Mouse (Mus musculus) thymus, postnatal 14 days (tissue): Measurements from ENCODE around the gene Lclat1.

Source experiments
- DNase-seq: peaks from one replicate; pipeline ENCODE4 v3.0.0; 2021

Gene Lclat1

DNA sequence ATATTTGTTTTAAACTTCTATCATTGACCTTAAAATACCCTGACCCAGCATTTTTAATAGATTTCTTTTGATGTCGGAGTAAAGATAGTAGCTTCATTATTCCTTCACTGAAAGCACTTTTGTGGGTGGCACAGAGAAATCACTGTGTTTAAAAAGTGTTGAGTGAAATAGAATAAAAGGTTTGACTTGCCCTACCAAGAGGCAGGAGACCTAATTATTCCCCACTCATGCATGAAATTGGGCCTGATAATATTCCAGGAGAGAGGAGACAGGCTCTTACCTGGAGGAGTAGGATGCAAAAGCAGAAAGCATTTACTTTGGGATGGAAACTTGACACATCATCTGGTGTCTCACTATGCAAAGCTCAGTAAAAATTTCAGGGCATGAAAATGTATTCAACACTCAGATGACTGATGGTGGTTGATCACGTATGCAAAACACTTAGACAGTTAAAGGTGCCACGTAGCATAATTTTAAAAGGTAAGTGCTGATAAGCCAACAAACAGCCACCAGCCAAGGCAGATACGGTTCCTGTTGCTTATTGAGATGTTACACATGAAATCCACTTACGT lies 103.3 kb downstream of the Lclat1 start:
- no peak for DNase-seq

DNA sequence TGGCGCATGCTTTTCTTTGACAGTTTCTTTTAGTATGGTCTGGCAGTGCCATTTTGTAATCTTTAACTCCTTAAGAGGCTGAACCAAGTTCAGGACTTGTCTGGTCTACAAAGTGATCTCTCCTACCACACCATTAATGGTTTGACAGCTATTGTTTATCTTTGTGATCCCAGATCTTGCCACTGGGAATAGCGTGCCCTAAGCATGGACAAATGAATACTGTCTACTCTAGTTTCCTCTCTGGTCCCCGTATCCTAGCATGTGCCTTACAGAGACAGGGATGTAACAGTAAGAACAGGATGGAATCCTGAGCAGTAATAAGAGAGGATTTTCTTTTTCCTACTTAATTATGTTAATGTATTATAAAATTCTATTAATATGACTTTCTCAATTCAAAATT lies 105.0 kb downstream of the Lclat1 start:
- DNase-seq = no peak

DNA sequence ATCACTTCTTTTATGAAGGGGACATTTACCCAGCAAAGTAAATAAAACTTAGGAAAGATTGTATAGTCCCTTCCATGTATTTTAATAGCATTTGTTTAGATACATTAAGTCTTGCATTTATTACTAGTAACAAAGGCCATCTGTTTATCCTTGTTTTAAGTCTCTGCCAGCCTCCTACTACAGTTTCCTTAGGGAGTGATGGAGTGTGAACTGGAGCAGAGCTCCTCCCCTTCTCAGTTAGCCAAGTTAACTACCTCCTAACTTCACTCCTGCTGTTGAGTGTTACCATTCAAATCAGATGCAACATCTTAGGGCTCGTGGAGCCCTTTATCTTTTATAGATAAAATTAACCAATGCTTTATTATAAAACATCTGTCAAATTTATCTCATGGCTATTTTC lies 105.4 kb downstream of the Lclat1 start:
- no peak for DNase-seq

DNA sequence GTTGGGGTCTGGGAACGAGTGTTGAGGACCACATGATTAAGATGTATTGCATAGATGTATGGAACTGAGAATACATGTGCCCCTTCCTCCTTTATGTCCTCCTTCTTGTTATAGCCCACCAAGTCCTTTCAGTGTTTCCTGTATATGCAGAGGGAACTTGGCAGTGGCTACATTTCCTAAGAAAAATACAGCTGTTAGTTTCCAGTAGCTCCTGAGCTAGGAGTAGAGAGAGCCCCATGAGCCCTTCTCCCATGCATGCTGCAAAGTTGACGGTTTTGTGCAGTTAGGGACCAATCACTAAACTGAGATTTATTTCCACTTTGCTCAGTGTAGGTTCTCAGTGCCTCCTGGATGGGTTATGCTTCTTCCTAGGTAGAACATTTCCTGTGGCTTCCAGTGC lies 105.9 kb downstream of the Lclat1 start:
- no peak for DNase-seq

DNA sequence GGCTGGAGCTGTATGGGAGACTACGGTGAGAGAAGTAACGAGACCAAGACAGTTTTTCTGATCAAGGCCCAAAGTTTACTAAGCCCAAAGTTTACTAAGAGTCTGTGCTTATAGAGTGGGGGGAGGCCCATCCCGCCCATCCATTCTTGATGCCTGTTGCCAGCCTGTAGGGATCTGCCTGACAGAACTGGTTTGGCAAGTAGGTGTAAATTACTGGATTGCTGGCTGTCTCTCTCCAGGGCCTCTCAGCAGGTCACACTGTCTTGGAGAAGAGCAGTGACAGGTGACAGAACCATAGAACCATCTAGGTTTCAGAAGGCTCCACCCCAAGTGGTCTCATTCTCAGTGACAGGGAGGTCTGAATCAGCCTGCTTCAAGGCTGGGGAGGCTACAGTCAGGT lies 109.5 kb downstream of the Lclat1 start:
- no peak for DNase-seq

DNA sequence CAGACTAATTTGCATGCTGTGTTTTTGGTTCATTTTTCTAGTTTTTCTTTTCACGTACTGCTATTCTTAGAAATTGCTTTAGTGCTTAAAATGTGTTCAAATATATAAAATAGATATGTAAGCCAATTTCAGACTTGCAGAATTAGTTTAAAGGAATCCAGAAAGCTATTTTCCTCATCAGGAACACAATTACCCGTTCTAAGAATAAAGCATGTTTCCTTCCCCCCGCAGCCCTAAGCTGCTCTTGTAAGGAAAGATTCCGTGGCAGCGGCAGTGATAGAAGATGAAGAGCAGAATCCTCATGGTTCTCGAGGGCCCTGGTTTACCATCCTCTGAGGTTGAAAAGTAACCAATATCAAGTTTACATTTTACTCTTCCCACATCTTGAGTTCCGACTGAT lies 113.0 kb downstream of the Lclat1 start:
- no peak for DNase-seq

DNA sequence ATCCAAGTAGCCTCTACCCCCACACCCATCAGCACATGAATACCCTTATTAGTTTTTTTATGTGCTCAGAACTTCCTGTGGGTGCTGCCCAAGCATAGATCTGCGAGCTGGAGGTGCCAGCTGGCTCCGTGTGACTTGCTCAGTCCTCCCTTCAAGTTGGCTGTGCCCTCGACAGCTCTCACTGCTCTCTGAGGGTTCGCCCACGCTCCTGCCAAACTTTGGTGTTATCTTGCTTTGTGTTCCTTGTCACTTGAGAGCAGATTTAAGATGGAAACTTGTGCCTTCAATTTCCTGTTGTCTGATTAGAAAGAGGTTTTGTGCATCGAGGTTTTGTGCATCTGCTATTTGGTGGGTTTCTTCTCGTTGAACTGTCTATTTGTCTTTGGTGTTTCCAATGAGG lies 114.3 kb downstream of the Lclat1 start:
- DNase-seq = peak; percentile 64

DNA sequence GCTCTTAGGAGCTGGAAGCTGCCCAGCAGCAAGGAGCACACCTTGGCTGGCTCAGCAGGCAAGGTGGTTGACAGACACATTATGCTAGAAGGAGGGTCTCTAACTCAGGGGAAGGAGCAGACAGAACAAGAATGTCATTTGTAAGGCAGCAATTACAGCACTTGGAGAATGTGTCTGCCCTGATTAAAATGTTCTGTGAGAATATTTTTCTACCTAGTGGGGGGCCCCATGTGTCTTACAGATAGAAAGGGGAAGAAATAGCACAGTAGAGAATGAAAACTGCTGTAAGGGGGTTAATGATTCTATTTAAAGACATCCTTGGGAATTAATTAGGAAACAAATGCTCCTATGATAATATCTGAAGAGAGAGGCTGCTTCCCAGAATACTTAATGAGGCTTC lies 117.7 kb downstream of the Lclat1 start:
- DNase-seq = no peak

DNA sequence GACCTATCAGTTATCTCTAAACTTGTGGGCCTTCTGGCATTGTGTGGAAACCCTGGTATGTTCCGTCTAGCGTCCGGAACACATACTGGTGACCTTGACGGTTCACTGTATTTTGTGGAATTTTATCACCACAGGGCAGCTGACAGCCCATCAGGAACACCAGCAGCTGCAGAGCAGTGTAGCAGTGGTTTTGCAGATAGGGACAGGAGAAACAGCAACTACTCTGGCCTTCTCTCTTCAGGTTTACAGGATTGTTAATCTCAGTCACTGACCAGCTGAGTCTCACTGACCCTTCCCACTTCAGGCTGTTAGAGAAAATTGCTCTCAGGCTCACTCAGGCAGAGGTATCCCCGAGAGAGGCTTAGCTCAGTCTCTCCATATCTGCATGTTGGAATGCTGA lies 118.2 kb downstream of the Lclat1 start:
- no peak for DNase-seq

DNA sequence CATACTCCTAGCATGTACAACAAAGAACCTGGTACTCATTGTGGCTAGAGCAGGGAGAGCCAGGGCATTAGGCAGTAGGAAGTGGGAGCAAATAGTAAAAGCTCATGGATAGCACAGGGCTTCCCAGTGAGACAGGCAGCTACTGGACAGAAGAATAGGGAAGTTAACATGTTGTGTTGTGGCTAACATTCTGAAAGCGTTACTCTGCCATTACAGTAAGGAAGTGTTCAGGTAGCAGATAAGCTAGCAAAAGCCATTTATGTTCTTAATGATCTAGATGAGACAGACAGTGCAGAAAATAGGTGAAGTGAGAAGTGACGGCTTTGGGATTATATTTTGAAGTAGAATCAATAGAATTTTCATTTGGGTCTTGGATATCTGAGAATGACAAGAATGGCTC lies 118.8 kb downstream of the Lclat1 start:
- DNase-seq = no peak

DNA sequence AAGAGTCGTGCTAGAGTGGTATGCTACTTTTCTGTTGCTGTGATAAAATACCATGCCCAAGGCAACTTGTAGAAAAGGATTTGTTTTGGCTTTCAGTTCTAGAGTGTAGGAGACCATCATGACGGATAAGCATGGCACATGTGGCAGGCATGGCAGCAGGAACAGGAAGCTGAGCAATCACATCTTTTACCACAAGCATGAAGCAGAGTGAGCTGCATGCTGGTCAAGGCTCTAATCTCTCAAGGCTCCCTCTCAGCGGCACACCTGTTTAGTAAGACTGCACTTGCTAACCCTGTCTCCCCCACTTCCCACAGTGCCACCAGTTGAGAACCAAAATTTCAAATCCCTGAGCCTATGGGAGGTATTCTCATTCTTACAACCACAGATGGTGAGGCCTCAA lies 119.6 kb downstream of the Lclat1 start:
- DNase-seq = peak; percentile 18

DNA sequence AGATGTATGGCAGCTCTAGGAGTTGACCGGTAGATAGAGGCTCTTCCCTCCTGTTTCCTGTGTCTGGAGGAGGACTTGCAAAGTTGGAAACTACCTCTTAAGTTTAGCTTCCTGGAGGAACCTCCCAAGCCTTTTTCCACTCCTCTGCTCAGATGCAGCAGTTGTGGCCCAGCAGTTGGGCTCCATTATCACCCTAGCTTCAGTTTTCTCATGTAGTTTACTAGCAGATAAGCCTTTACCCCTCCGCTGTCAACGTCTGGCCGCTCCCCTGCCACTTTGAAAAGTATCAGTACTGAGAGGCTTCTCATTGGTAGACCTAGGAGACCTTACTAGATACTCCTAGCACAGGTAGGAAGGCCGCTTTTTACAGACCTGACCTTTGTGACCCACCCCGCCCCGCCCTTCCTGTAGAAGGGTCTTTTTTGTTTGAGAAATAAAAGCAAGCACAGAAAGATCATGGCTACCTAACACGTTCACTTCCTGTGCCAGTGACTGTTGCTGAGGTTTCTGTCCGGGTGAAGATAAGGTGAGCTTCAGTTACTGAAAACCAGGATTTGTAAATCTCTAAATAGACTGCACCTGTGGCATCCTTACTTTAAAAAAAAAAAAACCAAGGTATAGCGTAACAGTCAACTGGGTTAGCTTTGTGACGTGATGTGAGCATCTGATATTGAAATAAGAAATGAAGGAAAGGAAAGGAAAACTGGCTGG lies 121.8 kb downstream of the Lclat1 start:
- no peak for DNase-seq

DNA sequence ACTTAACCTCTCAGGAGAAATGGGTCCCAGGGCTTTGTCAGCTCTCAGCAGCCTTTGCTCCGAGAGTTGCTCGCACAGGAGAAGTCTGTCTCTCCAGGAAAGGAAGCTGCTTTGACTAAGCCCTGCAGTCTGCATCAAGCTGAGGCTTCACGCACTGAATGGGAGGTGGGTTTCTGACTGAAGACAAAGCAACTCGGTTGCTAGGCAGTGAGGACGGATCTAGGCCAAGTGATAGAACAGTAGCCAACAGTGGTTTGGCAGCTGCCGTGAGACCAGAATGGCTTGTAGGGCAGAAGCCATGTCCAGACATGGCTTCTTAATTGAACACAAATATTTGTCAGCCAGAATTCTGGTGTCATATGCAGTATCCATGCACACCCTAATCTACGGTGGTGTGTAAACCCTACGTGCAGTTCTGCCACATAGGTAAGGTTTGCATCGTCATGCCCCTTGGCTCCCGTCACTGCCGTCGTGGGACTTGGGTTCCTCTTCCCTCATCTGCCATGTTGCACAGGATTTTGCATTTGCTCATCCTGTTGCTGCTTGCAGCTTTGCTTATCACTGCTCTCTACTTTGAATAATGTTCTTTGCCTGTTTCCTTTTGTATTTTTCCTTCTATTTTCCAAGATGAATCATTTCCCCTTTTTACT lies 122.7 kb downstream of the Lclat1 start:
- no peak for DNase-seq

DNA sequence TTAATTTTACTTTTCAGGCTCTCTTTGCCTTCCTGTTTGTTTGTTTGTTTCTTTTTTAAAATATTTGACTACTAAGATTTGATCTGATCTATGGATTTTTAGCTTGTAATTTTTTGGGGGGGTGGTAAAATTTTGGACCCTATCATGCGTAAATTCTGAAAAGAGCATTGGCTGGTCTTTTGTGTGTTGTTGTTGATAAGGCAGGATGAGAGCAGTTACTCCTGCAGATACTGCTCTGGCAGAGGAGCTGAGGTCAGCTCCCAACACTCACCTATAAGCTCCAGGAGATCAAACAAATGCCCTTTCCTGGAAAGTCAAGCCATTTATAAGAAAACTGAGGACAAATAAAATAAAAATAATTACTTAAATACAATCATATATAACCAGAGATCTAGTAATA lies 123.6 kb downstream of the Lclat1 start:
- DNase-seq = no peak

DNA sequence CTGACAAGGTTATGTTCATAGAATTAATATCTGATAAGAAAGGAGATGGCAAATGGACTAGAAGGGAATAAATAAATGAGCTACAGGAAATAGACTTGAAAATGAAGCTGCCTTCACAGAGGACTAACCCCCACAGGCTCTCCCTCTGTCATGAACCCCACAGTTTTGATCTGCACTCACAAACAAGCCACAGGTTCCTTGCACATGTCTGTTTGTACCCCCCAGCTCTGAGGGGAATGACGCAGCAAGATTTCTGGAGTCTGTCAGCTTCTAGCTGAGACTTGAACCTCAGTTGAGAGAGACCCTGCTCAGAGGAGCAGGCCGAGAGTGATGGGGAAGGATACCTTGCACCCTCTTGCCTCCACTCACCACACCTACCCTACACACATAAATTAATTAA lies 124.8 kb downstream of the Lclat1 start:
- peak; percentile 45 for DNase-seq

DNA sequence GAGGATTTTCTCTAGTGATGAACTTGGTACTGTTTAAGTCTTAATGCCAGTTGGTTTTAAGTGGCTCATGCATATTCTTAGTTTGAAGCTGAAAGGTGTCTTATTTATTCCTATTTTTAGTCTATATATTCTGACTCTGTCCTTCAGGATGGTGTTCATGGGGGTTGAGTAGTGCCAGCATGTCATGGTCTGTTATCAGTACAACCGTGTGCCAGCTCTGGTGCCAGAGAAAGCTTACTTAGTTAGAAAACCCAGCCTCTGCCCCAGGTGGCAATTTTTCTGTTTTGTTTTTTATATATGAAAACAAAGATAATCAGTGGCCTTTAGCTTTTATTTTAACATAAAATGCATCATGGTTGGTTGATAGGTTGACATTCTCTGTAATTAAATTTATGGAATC lies 126.2 kb downstream of the Lclat1 start:
- no peak for DNase-seq

DNA sequence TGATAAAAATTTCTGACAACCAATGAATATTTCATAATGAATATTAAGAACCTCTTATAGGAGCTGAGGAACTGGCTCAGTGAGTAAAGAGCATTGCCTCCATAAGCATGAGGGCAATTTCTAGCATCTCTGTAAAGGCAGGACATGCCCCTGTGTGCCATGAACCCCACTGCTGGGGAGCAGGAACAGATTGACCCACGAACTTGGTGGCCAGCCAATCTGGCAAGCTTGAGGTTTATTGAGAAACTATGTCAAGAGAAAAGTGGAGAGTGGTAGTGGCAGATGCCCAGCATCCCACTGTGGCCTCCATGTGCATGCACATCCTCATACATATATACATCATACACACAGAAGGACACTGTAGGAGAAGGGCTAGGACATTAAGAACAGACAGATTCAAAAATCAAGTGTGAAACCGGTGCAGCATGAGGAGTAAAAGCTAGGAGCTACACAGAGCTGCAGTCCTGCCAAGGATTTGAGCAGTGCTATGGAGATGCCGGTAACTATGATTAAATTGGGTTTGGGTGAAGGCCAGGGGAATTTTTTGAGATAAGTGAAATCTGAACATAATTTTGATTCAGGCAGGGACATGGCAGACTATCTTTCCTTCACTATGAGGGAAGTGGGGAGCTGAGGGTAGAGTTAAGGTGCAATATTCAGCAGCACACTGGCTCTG lies 129.5 kb downstream of the Lclat1 start:
- no peak for DNase-seq

DNA sequence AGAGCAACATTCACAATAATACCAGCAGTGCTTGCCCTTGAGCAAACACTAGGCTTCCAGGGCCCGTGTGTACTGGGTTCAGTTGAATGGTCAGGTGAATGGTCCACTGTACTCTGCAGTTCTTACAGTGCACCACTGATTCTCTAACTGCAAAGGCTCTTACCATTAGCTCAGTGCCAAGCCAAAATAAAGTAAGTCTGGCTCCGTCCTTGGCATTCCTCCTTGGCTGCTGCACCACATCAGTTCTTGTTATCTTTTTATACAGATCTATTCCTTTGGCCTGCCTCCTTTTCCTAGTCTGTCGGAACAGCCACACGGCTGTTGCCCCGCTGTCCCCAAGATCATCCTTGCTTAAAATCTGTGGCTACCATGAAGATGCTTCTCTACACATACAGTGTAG lies 130.7 kb downstream of the Lclat1 start:
- DNase-seq = no peak

DNA sequence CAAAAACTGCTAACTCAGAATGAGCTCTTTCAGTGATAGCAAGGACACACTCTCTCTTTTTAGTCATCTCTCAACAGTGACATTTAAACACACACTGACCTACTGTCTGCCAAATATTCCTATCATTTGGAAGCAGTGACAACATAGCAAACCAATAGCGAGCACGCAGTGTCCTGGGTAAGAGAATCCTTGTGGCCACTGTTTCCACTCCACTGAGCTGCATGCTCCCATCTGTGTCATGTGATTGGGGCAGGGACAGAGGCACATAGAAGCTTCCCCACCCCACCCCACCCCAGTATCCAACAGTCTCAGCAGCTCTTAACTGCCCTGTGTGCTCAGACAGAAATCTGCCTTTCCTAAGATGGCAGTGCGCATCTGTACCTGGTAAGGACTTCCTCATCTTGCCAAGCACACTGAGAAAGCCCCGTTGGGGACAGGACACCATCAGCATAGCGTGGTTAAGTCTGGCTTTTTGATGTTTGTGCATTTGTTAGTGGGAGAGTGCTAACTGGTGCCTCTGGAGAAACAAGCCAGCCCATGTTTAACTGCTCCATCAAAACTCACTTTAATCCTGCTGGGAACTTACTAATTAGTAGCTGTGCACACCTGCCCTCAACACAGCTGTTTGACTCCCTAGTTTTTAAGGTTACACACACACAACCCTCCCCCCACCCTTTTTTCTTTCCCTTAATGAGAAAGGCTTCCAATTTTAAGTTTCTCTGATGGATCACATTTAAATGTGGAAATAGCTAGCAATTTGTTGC lies 133.5 kb downstream of the Lclat1 start:
- DNase-seq = no peak

DNA sequence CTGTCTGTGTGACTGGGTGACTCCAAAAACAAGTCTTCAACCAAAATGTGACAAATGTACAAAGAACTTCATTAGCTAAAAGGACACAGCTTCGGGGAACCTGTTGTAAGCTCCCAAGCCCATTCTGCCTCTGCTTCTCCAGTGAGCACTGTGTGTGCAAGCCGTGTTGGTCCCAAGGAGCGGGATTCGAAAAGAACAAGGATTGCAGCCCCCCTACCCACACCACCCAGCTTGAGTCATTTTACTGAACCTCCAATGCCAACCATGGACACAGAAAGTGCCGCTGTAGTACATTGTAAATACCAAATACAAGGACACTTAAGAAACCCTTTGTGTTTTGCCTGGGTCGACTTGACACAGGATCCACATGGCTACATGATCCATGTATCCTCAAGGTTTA lies 135.9 kb downstream of the Lclat1 start:
- no peak for DNase-seq

DNA sequence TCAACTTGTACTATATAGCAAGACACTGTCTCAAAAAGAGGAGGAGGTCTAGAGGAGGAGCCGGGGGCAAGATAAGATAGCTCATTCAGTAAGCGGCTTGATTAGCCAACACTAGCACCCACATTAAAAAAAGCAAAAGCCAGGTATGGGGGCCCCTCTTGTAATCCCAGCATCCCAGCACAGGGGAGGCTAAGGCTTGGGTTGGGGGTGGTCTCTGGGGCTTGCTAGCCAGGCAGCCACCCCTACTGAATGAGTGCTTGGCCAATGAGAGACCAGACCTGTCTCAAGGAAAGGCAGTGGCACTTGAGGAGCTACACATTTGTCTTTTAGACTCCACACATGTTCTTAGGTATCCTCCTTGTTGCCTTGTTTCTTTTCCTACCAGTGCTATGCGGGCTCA lies 136.8 kb downstream of the Lclat1 start:
- no peak for DNase-seq

DNA sequence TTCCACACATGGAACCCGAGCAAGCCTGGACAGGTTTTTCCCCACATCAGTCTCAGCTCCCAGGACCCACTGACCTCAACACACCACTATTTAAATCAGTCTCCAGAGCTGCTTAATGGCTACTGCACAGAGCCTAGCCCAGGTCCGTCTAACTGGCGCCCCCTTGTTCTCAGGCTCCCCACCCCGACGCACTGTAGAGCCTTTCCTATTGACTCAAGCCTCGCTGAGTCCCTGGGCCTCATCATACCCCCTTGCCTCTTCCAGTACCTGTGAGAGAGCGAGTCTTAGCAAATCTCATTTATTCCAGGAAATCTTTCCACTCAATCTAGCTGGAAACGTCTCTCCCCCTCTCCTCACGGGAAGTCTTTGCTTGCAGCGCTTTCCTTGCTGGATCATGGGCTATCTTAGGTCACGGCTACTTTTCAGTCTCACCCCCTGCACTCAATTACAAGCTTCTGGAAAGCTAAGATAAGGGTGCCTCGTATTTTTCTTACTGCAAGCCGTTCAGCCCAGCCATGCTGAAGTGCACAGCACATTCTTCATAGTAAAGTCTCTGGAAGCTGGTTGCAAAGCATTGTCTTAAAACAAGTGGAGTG lies 137.4 kb downstream of the Lclat1 start:
- DNase-seq = no peak

DNA sequence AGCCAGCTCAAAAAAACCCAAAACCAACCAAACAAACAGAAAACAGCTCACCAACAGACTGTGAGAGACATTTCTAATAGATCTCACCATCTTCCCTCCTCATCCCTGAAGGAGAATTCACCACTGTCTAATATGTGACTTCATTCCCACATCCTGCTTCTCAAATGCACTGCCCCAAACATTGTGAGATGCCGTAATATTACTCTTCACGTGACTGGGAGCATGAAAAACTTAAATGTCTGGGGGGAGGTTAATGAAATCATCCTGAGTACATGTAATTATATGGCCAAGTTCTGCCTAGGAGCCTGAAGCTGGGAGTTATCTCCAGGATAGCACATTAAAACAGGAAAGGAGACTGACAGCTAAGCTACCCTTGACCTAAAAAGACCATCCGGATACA lies 138.3 kb downstream of the Lclat1 start:
- DNase-seq = no peak
